Mouse (Mus musculus) embryonic fibroblast, embryonic 13.5 days (primary cell): Measurements from ENCODE around the gene C1rb.
"Not testable (repeated sequence)": the region's sequence is repeated elsewhere in the genome, so short reads cannot be mapped to it uniquely, and the experiment has no call there.

Experiments
- CTCF ChIP-seq: IDR thresholded peaks from 2 replicates; pipeline ENCODE4 v1.5.1; 2011; ENCODE audit warnings: mild to moderate bottlenecking, control low read depth, low read length, moderate library complexity, borderline replicate concordance; ENCODE audit not compliant: insufficient read depth
- POLR2A ChIP-seq: IDR thresholded peaks from 2 replicates; pipeline ENCODE4 v1.6.1; 2011; ENCODE audit warnings: low read depth, mild to moderate bottlenecking, control low read depth, low read length, moderate library complexity

GRCm38 (mm10) chr6:124561156-124561555, 8.9 kb upstream of the C1rb start:
- TF ChIP-seq CTCF, POLR2A: not testable (repeated sequence)
